Mouse (Mus musculus) thymus, postnatal 36 days (tissue): ENCODE results near the gene Rasgef1c.

Experiments used
- DNase-seq, 2 experiments: peaks; one replicate each; pipeline ENCODE4 v3.0.0; 2022; ENCODE audit warnings: mixed read lengths in 2 of 2

Gene Rasgef1c

DNA sequence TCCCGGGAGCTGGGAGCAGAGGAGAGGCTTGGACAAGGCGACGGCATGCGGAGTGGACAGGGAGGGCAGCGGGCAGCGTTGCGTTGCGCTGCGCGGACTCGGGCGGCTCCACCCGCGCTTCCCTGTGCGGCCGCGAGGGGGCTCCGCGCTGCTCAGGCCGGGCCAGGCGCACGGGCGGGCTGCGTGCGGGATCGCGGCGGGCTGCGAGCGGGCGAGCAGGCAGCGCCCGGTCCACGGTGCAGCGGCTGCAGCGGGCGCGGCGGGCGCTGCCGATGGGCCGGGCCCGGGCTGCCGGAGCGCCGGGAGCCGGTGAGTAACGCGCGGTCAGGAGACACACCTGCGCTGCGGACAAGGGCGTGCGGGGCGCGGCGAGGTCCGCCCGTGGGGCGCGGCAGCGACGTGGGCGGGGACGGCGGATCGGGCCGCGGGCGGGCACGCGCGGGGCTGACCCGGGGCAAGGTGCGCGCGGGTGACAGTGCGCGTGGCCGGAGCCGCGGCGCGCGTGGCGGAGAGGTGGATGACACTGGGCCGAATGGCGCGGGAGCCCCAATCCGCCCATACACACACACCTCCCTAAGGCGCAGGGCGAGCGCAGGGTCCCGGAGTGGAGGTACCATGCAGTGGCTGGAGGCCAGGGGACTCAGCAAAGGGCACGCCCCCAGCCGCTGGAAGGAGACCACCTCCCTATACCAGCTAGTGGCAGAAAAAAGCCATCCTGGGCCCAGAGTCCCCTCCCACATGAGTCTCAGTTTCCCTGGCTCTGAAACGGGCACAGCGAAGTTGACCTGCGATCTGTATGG, at the start of gene Rasgef1c:
Rasgef1c (plus strand) TSS at position 177 of the 800 bp plus-strand sequence.
- peak; percentile 45 to 53 for DNase-seq

DNA sequence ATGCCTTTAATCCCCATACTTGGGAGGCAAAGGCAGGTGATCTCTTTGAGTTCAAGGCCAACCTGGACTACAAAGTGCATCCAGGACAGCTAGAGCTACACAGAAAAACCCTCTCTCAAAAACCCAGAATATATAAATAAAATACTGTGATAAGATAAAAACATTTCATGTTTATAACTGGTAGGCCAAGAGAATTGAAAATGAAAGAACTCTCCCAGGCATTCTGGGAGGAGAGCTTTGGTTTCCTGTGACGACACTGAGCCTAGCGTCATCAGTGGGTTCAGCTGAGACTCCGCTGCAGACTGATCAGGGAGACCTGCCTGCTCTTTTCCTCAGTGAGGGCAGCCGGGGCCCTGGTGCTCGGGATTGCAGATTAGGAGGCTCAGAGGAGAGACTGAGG, 46.5 kb upstream of the Rasgef1c start:
- no peak for DNase-seq

DNA sequence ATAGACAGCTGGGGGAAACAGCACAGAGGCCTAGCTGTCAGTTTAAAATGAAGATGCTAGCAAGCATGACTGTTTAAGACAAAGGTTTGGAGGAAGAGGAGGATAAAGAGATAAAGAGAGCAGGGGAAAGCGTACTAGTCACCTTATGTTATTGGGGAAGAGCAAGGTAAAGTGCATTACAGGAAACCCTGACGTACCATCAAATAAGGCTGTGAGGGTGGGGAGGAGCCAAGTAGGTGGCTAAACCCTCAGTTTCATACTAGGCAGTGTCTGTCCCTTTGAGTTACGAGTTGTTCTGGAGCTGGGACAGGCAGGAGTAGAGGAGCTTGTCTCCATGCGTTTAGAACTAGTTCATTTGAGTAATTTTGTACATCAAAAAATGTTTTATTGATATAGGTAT, 40.5 kb upstream of the Rasgef1c start:
- DNase-seq, result no peak

DNA sequence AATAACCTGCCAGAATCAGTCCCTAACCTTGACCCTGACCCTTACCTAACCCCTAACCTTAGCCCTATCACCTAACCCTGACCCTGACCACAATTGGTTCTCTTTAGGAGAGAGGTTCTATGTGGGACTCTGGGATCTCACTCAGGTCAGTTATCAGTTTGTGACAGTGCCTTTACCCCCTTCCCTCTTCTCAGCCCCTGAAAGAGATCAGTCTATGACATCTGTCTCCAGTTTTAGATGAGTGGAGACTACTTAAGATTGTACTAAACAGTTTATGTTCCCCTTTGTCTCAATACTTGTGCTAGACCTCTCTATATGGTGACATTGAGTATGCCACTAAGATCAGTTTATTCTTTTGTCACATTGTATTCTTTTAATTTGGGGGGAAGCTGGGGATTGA, 37.7 kb upstream of the Rasgef1c start:
- DNase-seq, result no peak

DNA sequence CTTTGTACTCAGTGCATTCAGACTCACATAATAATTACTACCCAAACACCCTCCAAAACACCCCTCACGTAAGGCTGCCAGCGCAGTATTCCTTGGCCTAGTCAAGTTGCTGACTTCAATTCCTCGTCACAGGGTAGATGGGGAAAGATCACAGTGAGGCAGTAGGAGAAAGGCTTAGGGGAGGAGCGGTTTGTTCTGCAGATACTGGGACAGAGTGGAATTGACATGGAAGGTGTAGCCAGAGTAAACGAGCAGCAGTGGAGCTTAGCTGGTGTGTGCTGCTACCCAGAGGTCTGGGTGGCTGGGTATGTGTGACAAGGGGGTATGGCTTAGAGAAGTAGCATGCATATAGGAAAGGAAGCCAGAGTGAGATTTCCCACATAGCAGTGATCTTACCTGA, 34.3 kb upstream of the Rasgef1c start:
- DNase-seq, result no peak

DNA sequence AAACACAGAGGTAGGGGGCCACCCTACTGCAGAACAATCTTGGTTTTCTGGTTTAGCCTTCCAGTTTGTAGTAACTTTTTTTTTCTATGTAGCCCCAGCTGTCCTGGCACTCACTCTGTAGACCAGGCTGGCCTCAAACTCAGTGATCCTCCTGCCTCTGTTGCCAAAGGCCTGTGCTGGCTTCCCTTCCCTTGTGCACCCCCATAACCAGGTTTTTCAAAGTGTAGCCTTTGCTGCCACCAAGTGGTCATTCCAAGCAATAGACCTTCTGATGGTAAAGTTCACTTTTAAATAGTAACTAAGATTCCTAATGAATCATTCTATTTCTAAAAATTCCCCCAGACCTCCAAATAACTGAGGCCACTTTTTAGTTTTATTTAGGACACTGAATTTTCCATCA, 31.9 kb upstream of the Rasgef1c start:
- peak; percentile 41 to 47 for DNase-seq

DNA sequence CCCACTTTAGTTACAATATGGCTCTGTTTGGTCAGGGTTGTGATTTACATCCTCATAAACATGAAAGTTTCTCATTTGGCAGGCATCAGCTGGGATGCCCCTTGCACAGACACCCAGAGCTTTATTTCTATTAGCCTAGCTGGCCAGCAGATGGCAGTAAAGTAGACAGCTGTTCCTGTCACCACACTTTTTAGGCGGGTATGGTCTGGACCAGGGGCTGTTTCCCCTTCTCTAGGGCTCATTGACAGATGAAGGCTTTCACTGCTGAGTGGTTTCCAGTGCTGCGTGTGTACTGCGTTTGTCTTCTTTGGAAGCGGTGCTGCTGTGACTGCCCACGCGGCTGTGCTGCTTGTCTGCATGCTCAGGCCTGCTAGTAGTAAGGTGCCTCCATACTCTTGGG, 29.7 kb upstream of the Rasgef1c start:
- DNase-seq, result peak; percentile 18 to 21

DNA sequence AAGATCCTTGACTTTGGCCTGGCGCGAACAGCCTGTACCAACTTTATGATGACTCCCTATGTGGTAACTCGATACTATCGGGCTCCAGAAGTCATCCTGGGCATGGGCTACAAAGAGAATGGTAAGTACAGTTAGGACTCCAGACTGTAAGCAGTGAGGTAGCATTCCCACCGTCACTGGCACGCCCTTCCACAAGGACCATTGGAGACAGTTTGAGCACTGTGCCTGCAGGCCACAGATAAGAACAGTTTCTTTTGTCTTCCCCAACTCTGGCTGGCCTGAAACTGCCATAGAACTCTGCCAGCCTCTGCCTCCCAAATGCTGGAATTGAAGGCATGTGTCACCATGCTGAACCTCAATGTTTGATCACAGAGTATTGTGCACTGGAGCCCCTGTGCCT, 28.9 kb upstream of the Rasgef1c start:
- no peak for DNase-seq

DNA sequence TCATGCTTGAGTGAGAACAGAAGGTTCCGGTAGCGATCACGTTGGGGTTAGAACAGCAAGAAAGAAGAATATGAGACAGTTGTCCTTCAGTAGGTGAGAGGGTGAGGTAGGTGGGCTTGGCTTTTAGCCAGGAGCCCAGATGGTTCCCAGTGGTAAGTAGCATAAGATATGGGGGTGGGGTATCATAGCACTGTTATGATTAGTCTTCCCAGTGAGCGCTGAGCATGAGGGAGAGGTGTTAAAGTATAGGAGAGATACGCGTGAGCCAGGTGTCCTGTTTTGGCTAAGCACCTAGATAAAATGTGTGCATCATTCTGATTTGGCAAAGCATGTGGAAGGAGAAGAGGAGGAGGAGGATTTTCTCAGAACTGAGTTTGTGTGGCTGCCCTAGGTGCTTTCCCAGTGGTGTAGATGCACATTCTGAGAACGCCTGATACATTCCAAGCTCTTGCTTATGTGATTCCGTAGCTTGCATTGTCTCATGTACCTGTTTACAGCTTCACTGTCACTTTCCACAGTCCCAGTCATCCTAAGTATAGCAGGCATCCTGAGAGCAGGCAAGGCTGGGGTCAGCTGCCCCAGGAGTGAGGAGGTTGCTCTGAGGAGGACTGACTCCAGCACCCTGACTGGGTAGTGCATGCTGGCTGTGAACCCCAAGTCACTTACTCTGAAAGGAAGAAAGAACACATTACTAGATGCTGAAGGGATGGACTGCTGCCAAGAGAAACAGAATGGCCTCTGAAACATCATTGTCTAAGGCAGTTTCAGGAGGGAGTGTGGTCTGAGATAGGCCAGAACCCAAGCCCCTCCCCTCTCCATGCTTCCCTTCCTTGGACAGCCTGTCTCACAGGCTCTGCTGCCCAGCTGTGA, 24.5 kb upstream of the Rasgef1c start:
- DNase-seq, result no peak

DNA sequence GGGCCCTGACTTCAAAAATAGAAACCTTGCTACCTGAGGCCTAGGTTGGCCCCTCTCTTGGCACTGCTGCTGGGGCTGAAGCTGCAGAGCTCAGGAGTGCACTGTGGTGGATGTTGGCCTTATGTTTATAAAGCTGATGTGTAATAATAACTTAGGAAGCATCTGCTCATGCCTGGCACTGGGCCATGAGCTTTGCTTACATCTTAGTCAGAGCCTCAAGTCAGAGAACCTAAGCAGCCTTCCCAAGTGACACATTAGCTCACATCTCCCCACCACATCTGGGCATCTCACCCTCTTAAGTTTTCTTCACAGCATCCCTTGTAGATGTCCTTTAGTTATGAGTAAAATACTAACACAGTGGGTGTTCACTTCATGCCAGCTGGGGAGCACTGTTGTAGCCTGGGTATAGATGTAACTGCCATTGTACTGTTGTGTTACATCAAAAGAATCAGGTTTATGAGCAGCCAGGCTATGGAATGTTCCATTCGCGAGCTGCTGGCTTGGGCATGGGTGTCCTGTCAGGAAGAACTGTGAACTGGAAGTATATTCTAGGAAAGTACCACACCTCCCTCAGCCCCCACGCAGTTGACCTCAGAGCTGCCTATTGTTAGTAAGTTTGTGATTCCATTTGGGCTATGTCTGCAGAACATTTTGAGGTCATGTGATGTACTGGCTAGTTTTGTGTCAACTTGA, 21.5 kb upstream of the Rasgef1c start:
- no peak for DNase-seq

DNA sequence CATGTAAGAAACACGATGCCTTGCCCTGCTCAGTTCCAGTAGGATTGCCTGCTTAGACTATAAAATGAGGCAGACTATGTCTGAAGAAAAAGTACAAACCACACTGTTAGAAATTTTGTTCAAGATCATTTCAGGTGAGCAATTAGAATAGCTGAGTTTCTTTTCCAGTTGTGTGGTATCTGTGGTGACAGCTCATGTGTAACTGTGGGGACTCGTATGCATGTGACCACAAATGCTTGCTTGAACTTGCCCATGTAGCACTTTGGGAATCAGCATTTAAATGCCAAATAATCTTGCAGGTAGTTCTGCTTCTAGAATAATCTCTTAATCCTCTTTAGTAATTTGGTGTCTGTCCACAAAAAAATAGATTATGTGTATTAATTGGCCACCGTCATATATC, 18.2 kb upstream of the Rasgef1c start:
- no peak for DNase-seq

DNA sequence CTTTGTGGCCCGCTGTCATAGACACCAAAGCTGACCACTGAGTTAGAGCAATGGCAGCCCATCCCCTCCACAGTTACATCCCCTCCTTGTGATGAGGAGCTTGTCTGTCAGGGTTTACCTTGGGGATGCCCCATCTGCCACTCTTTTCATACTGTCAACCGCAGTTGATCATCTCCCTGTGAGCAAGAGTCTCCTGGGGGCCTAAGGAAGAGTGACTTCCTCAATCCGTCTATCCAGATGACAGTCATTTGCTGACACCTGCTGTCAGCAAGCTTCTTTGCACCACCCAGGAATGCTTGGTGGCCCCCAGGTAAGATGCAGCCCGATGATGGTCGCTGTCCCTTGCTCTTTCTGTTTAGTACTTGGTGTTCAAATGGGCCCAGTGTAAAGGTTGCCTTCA, 13.2 kb upstream of the Rasgef1c start:
- DNase-seq, result no peak

DNA sequence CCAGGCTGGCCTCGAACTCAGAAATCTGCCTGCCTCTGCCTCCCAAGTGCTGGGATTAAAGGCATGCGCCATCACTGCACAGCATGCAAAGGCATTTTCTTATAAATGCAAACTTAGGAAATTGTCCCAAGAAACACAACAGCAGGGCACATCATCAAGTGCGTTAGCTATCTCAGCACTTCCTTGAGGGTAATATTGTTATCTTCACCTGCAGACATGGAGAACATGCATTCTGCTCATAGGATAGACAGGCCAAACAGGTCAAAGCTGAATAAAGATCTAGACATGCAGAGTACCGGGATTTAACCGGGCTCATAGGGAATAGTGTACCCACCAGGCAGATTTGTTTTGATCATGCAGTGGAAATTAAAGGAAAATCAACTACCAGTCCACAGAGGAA, 9.6 kb upstream of the Rasgef1c start:
- no peak for DNase-seq

DNA sequence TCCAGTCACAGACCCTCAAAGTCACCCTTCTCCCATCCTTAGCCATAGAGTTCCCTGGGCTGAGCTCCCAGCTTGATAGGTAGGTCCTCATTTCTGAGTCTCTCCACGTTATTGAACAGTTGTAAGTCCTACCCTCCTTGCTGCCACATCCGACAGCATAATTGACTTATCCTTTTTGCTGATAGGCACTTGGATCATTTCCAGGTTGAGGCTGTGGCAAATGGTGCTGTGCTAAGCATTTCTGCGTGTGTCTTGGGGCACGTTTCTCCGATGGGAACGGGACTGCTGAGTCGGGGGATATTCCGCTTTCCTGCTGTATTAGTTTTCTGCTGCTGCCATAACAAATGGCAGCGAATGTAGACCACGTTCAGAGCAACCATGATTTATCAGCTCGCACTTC, 7.8 kb upstream of the Rasgef1c start:
- no peak for DNase-seq

DNA sequence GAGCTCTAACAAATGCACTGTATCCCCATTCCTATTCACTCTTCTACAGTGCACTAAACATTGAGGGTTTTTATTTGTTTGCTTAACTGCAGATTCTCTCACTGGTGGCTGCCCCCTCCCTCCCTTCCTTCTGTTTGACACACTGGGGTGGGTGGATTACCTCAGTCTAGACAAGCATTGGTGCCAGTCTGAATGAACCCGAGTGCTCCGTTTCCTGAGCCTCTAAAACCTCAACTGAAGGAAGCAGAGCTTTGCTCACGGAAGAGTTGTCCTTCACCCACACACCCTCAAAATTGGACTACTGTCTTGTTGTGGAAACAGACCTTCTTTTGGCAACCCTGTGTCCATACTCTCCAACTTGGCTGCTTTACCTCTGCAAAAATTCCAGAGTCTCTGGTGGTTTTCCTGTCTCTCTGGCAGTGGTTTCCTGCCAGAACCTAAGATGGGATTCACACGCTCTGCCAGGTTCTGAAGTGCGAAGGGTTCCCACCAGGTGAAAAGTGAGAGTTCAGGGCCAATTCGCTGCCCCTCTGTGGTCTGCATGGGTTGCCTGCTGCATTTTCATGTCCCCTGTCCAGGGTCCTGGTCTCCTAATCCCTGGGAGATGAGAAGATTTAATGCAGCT, 5.6 kb upstream of the Rasgef1c start:
- DNase-seq, result no peak

DNA sequence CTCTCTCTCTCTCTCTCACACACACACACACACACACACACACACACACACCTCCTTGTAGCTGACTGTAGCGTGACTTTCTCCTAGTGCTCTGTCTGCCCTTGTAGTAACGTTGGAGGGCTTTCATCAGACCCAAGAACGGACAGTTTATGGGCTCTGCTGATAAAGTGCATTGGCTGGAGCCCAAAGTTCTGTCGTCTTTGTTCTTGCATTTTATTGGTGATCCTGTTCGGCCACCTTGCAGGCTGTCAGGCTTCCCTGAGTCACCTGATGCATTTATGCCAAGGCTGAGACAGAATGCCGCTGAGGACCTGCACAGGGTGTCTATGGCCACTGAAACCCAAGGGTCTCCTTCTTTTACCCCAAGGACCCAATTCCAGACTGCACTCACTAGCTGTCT, 1.6 kb upstream of the Rasgef1c start:
- DNase-seq, result no peak

DNA sequence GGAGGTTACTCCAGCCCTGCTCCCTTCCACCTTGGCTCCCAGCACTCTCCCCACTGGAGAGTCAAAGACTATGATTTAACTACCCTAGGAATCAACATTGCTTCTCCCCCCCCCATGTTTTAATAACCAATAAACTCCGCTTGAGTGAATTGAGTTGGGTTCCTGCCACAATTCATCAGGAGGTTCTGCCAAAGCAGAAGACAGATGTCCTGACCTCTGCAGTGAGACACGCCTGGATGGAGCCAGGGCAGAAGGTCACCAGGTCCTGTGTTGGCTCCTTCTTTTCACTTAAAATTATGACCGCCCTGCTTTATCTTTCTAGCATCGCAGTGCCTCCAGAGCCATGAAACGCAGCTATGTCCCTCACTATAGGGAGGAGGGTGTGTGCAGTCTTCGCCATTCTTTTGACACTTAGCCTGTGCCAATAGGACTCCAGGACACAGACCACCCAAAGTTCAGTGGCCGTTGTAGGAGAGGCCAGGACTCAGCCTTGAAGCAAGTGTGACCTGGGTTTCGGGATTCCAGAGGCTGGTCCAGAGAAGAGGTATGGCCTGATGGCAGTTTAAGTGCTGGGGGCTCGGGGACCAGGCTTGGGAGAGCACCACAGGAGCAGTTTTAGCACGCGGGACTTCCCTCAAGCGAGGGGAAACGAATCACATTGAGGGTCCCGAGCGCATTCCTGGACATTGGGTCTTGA, 525 bp upstream of the Rasgef1c start:
- DNase-seq, result no peak

DNA sequence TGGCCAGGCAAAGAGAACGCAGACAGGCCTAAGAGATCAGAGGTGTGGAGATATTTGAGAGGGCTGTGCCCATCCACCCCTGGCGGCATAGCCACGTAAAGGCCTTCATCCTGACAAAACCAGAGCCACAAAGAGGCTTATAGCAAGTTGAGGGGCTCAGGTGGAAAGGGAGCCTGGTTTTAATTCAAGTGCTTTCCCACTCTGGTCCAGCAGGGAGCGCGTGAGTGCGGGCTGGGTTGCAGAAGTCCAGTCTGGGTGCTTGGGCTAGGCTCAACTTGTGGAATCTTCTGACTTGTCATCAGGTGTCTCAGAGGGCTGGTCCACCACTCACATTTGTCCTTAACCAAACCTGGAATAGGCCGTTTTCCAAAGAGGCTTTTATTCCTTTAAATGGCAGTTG, 1.7 kb downstream of the Rasgef1c start:
- DNase-seq, result peak; percentile 47 to 62

DNA sequence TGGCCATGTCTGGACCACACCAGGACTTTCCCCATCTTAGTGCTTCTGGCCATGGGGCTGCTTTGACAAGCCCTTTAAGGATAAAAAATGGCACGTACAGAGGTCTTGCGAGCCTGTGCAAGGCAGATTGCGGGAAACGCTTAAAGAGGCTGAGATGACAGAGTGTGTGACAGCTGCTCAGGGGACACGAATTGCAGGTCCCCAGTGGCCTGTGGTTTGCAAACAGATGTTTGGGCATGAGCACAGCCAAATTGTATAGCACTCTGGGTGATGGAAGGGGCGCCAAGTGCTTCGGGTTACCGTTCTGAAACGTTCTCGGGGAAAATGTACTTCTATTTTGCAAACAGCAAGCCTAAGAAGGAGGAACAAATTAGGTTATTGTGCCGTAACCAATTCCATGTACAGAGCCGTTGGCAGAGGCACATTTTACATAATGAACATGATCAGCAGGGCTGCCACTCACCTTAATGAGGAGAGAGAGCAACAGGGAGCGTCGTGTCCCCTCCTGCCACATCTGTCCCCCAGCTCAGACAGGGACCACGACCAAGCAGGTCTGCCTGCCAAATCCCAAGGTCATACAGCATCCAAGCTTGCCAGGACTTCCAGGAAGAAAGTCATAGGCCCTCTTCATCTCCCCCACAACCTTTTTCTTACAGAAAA, 17.0 kb downstream of the Rasgef1c start:
- no peak for DNase-seq

DNA sequence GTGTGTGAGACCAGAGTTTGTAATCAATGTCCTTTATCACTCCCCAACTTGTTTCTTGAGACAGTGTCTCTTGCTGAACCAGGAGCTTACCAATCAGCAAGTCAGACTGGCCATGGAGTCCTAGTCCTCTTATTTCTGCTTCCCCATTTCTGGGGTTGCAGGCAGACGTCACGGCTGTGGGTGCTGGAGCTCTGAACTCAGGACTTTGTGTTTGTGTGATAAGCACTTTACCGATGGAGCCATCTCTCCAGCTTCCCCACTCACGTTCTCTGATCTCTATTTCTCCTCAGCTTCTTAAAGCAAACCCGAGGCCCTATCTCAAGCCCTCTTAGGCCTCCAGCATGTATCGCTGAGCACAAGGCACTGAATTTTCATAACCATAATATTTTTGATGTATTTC, 17.7 kb downstream of the Rasgef1c start:
- no peak for DNase-seq

DNA sequence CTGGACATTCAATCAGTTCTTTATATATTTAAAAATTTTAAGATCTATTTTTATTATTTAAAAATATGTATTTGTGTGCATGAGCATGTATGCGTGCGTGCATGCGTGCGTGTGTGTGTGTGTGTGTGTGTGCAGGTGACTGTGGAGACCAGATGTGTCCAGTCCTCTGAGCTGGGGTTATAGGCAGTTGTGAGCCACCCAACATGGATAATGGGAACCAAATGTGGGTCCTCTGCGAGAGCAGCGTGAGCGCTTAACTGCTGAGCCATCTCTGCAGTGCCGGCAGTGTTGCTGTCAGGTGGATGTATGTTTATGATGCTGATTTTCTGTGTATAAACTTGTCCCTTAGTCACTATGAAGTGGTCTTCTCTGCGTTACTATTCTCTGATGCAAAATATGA, 21.9 kb downstream of the Rasgef1c start:
- no peak for DNase-seq

DNA sequence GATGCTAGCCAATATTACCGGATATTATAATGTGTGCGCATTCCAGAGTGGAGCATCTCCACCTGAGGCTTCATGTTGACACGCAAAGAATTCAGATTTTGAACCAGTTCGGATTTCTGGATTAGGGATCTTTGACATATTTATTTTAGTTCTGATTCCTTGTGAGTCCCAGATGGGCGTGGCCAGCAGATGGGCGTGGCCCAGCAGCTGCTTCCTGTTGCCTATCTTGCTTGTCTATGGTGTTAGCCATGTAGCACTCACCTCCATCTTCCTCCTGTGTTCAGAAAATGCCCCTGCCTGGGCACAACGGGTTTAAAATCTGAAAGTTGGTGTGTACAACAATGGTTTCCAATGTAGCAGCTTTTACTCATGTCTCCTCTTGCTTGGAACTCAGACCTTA, 24.5 kb downstream of the Rasgef1c start:
- no peak for DNase-seq
